ENCODE assay signal across 15 mouse cellular contexts in genomic region chr13:44983635-44984401, GRCm38 (mm10).
"Had no signal": no experiment of that assay in that cellular context is flagged by ENCODE, and none has a peak within 500 bp of the region (broad histone marks: within the 10 kb centered on the region; RNA-seq: fewer than 3 reads in every experiment).

No protein-coding gene starts in this region.

- ATAC-seq: liver, embryonic 12.5 days; midbrain, embryonic 15.5 days had no signal

- H3K9me3 ChIP-seq: kidney, embryonic 15.5 days; limb, embryonic 10.5 days; limb, embryonic 13.5 days; liver, embryonic 12.5 days; liver, embryonic 15.5 days; midbrain, embryonic 12.5 days; midbrain, embryonic 15.5 days had no signal

- H3K27ac ChIP-seq: kidney, embryonic 15.5 days; limb, embryonic 10.5 days; limb, embryonic 13.5 days; liver, embryonic 12.5 days; liver, embryonic 15.5 days; macrophage; midbrain, embryonic 12.5 days; midbrain, embryonic 15.5 days had no signal

- H3K4me3 ChIP-seq: kidney, embryonic 15.5 days; limb, embryonic 10.5 days; limb, embryonic 13.5 days; liver, embryonic 12.5 days; liver, embryonic 15.5 days; midbrain, embryonic 12.5 days; midbrain, embryonic 15.5 days had no signal

- H3K4me2 ChIP-seq: kidney, embryonic 15.5 days; limb, embryonic 13.5 days; liver, embryonic 12.5 days; liver, embryonic 15.5 days; midbrain, embryonic 12.5 days; midbrain, embryonic 15.5 days had no signal

- H3K9ac ChIP-seq: kidney, embryonic 15.5 days; limb, embryonic 13.5 days; liver, embryonic 12.5 days; liver, embryonic 15.5 days; midbrain, embryonic 12.5 days; midbrain, embryonic 15.5 days had no signal

- DNase-seq: kidney, adult 8-10 months; kidney, postnatal 10 days; kidney, postnatal 4 days; liver; lung, adult 2 months; thymus, adult 18-20 months; thymus, postnatal 4 days had no signal

- H3K27me3 ChIP-seq: kidney, embryonic 15.5 days; limb, embryonic 13.5 days; liver, embryonic 12.5 days; liver, embryonic 15.5 days; midbrain, embryonic 12.5 days; midbrain, embryonic 15.5 days had no signal

- H3K4me1 ChIP-seq: midbrain, embryonic 12.5 days; midbrain, embryonic 15.5 days had no signal

- H3K36me3 ChIP-seq: midbrain, embryonic 15.5 days had no signal
